Mouse (Mus musculus) ES-Bruce4 (cell line): ENCODE results near the gene Sgip1.

Experiments
- CTCF ChIP-seq: IDR thresholded peaks from one replicate; pipeline ENCODE4 v1.8.1; 2011; ENCODE audit warnings: low read depth, low read length
- EP300 ChIP-seq: IDR thresholded peaks from 2 replicates; pipeline ENCODE4 v1.6.1; 2011; ENCODE audit warnings: low read depth, low read length; ENCODE audit not compliant: insufficient read depth
- POLR2A ChIP-seq: IDR thresholded peaks from one replicate; pipeline ENCODE4 v1.8.1; 2011; ENCODE audit warnings: low read length; ENCODE audit not compliant: insufficient read depth

GRCm38 (mm10) chr4:102840062-102840798 lies 99.1 kb downstream of the Sgip1 start:
- no peak for TF ChIP-seq CTCF
- no peak for TF ChIP-seq EP300
- TF ChIP-seq POLR2A = no peak
